Mouse (Mus musculus) myocyte (in vitro differentiated cells): ENCODE data around the gene Rnf149.

Experiments used
- CEBPB ChIP-seq: IDR thresholded peaks from 2 replicates; pipeline ENCODE4 v1.6.1; 2011; ENCODE audit warnings: mild to moderate bottlenecking, moderate library complexity; ENCODE audit not compliant: poor library complexity, insufficient read depth, severe bottlenecking
- MAX ChIP-seq: IDR thresholded peaks from one replicate; pipeline ENCODE4 v1.6.1; 2011; ENCODE audit warnings: low read depth, mild to moderate bottlenecking, control low read depth
- MYOD1 ChIP-seq, 3 experiments: IDR thresholded peaks; one replicate each; pipeline ENCODE4 v1.6.1; 2011; ENCODE audit warnings: control low read depth in 2 of 3, low read depth in 2 of 3, mild to moderate bottlenecking in 2 of 3, moderate library complexity in 1 of 3; ENCODE audit not compliant: insufficient read length in 2 of 3, control insufficient read depth in 1 of 3
- MYOG ChIP-seq, 3 experiments: IDR thresholded peaks; one replicate each; pipeline ENCODE4 v1.6.1; 2011; ENCODE audit warnings: control low read depth in 2 of 3, low read depth in 2 of 3, mild to moderate bottlenecking in 2 of 3; ENCODE audit not compliant: insufficient read length in 2 of 3, control insufficient read depth in 1 of 3, insufficient read depth in 1 of 3
- POLR2A ChIP-seq: IDR thresholded peaks from one replicate; pipeline ENCODE4 v1.6.1; 2011; ENCODE audit warnings: low read depth, mild to moderate bottlenecking, control low read depth, moderate library complexity; ENCODE audit not compliant: insufficient read length
- POLR2AphosphoS2 ChIP-seq: IDR thresholded peaks from one replicate; pipeline ENCODE4 v1.6.1; 2011; ENCODE audit warnings: low read depth, control low read depth; ENCODE audit not compliant: insufficient read length
- REST ChIP-seq: IDR thresholded peaks from one replicate; pipeline ENCODE4 v1.6.1; 2011; ENCODE audit warnings: mild to moderate bottlenecking, control low read depth, moderate library complexity; ENCODE audit not compliant: insufficient read depth, insufficient read length
- TCF12 ChIP-seq: IDR thresholded peaks from one replicate; pipeline ENCODE4 v1.6.1; 2011; ENCODE audit warnings: mild to moderate bottlenecking, control low read depth; ENCODE audit not compliant: poor library complexity, insufficient read depth, severe bottlenecking
- TCF3 ChIP-seq: IDR thresholded peaks from one replicate; pipeline ENCODE4 v1.6.1; 2011; ENCODE audit warnings: low read depth, control low read depth; ENCODE audit not compliant: insufficient read length
- USF1 ChIP-seq: IDR thresholded peaks from one replicate; pipeline ENCODE4 v1.6.1; 2011; ENCODE audit warnings: low read depth, mild to moderate bottlenecking, control low read depth, moderate library complexity

- TF ChIP-seq MAX = no peak
- TF ChIP-seq POLR2A = no peak
- no peak for TF ChIP-seq MYOG (IDR thresholded peaks at IDR 0.05; ENCODE audit: control insufficient read depth in 1 of 3, insufficient read depth in 1 of 3, insufficient read length in 2 of 3, low read depth in 2 of 3)
- TF ChIP-seq USF1 = no peak
- no peak for TF ChIP-seq MYOD1 (IDR thresholded peaks at IDR 0.05; ENCODE audit: control insufficient read depth in 1 of 3, insufficient read length in 2 of 3, low read depth in 2 of 3)
- no peak for TF ChIP-seq TCF3
- TF ChIP-seq POLR2AphosphoS2 = no peak
- no peak for TF ChIP-seq CEBPB
- no peak for TF ChIP-seq TCF12
- no peak for TF ChIP-seq REST
These were observed 1.9 kb upstream of the Rnf149 start for GRCm38 (mm10) chr1:39579139-39579538.
